Mouse (Mus musculus) kidney, adult 2 months (tissue): ENCODE data around the gene Zfp462.

ENCODE experiments used
- CTCF ChIP-seq: fragments of 200-500 bp; conservative IDR thresholded peaks from 2 replicates; pipeline ENCODE4 v1.5.1; 2011; ENCODE audit warnings: low read depth, mild to moderate bottlenecking, control low read depth, low read length, moderate library complexity, mixed read lengths; ENCODE audit not compliant: insufficient read depth, insufficient read length
- POLR2A ChIP-seq: fragments of 200-500 bp; IDR thresholded peaks from one replicate; pipeline ENCODE4 v1.6.1; 2011; ENCODE audit warnings: low read depth, low read length, control low read depth

- TF ChIP-seq CTCF = no peak
- no peak for TF ChIP-seq POLR2A
These were observed 20.5 kb upstream of the Zfp462 start for GRCm38 (mm10) chr4:54924306-54924705.
